Mouse (Mus musculus) ES-Bruce4 (cell line): Measurements from ENCODE around the gene Gm21900. TPM values are rescaled to one million over a fixed set of nuclear protein-coding genes. Genes with fewer than 3 reads are reported as not detected.
"Not testable (repeated sequence)": the region's sequence is repeated elsewhere in the genome, so short reads cannot be mapped to it uniquely, and the experiment has no call there.

Experiments
- H3K27ac ChIP-seq: 2 replicates; pipeline ENCODE4 v1.5.1; 2012; ENCODE audit warnings: low read length, inconsistent platforms; ENCODE audit not compliant: insufficient read depth
- H3K27me3 ChIP-seq: 2 replicates; pipeline ENCODE4 v1.6.1; 2012; ENCODE audit warnings: mild to moderate bottlenecking, low read length, inconsistent platforms; ENCODE audit not compliant: control insufficient read depth, poor library complexity, insufficient read depth, severe bottlenecking
- H3K36me3 ChIP-seq: 2 replicates; pipeline ENCODE4 v1.6.1; 2012; ENCODE audit warnings: inconsistent platforms, mild to moderate bottlenecking, low read length, moderate library complexity; ENCODE audit not compliant: control insufficient read depth, poor library complexity, insufficient read depth, severe bottlenecking
- H3K4me1 ChIP-seq: one replicate; pipeline ENCODE4 v1.8.1; 2011; ENCODE audit warnings: low read length; ENCODE audit not compliant: control insufficient read depth, insufficient read depth
- H3K4me3 ChIP-seq: 2 replicates; pipeline ENCODE4 v1.5.1; 2011; ENCODE audit warnings: low read depth, mild to moderate bottlenecking, low read length
- H3K9ac ChIP-seq: 2 replicates; pipeline ENCODE4 v1.6.1; 2012; ENCODE audit warnings: low read depth, mild to moderate bottlenecking, inconsistent platforms; ENCODE audit not compliant: poor library complexity, severe bottlenecking
- H3K9me3 ChIP-seq: replicated peaks from 2 replicates; pipeline ENCODE4 v1.6.1; 2012; ENCODE audit warnings: mild to moderate bottlenecking, low read length, inconsistent platforms; ENCODE audit not compliant: control insufficient read depth, poor library complexity, insufficient read depth, severe bottlenecking
- polyA plus RNA-seq: library from polyadenylated mRNA; stranded (reverse); fragments of >200 nt; gene quantifications from 2 replicates; pipeline ENCODE4 v1.2.4, GENCODE M21; 2011; ENCODE audit warnings: low read depth; ENCODE audit not compliant: missing spikeins, insufficient read depth, insufficient read length

The Gm21900 gene
- polyA plus RNA-seq, result not detected in 2 replicates

- H3K4me1 ChIP-seq, H3K27ac ChIP-seq, H3K4me3 ChIP-seq, H3K9ac ChIP-seq, H3K36me3 ChIP-seq, H3K27me3 ChIP-seq, H3K9me3 ChIP-seq: not testable (repeated sequence)
These were observed at the start of gene Gm21900 for GRCm38 (mm10) chrY:10616061-10616460. TSS of gene Gm21900 (plus strand) at chrY:10616361.

- not testable (repeated sequence) for H3K9me3 ChIP-seq, H3K27ac ChIP-seq, H3K36me3 ChIP-seq, H3K9ac ChIP-seq, H3K4me1 ChIP-seq, H3K4me3 ChIP-seq, H3K27me3 ChIP-seq
These were observed 27.4 kb downstream of the Gm21900 start for GRCm38 (mm10) chrY:10643516-10643915.

Other genes starting within 250 kb of the Gm21900 start
- gene Gm28510, start 203.6 kb upstream of the Gm21900 start, polyA plus RNA-seq, result not detected in 2 replicates
- not detected in 2 replicates for gene Gm20737, start 80.3 kb upstream of the Gm21900 start, polyA plus RNA-seq
- gene Gm21775, start 62.9 kb upstream of the Gm21900 start, polyA plus RNA-seq, result not detected in 2 replicates
- gene Gm20777, start 136.1 kb downstream of the Gm21900 start, polyA plus RNA-seq, result not detected in 2 replicates